Mouse (Mus musculus) megakaryocyte-erythroid progenitor cell, adult 5-6 weeks (primary cell): ENCODE results near the gene Pwwp2b. TPM values are rescaled to one million over a fixed set of nuclear protein-coding genes. Genes with fewer than 3 reads are reported as not detected.
A peak's percentile ranks its signal among the peaks of the same experiment; 100 is the strongest.

Experiments
- ATAC-seq: replicated peaks from 2 replicates; pipeline ENCODE4 v1.8.0; 2016; ENCODE audit warnings: mild to moderate bottlenecking, inconsistent platforms; ENCODE audit not compliant: severe bottlenecking, poor library complexity, low FRiP score, low TSS enrichment
- total RNA-seq, 2 experiments: library from RNA; stranded (forward) in 1 of 2; stranded (reverse) in 1 of 2; fragments of 200-1000, 215-1000 nt in 1 of 2; fragments of >200 nt in 1 of 2; fragmentation: Nextera tagmentation in 1 of 2; gene quantifications; 2 replicates each; pipeline ENCODE4 v1.2.3; 2014 to 2017

The Pwwp2b gene
- total RNA-seq, 2 experiments from 2014 or later, result 1.1 to 2.4 TPM

GRCm38 (mm10) chr7:139221856-139222255, 26.4 kb upstream of the Pwwp2b start:
- ATAC-seq, result no peak

DNA sequence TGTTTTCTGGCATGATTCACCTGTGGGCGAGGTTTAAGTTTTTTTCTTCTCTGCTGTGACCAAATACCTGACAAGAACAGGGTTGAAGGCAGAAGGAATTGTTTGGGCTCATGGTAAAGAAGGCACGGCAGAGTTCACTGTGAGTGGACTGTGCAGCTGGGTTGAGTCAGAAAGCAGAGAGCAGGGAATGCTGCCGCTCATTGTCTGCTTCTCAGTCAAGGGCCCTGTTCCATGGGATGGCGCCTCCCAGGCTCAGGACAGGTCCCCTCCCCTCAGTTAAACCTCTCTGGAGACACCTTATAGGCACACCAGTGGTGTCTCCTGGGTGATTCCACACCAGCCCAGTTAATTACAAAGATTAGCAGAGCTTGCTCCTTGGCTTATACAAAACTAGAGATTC, 25.9 kb upstream of the Pwwp2b start:
- ATAC-seq, result no peak

DNA sequence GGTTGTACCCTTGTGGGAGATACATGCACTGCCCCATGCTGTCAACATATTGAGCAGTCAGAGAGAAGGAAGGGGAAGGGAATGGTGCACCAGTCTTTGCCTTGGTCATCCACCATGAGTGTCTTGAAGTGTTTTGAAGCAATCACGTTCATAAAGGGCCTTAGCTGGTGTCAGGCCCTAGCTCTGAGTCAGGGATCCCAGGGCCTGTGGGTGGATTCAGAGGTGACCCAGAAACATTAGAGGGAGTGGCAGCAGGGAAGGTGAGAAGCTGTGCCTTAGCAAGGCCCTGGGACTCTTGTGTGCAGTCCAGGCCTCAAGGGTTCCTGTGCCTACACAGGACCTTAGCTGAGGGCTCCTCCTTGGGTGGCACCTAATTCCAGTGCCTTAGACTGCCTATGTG, 24.2 kb upstream of the Pwwp2b start:
- ATAC-seq, result no peak

GRCm38 (mm10) chr7:139224725-139225124, 23.6 kb upstream of the Pwwp2b start:
- ATAC-seq, result no peak

DNA sequence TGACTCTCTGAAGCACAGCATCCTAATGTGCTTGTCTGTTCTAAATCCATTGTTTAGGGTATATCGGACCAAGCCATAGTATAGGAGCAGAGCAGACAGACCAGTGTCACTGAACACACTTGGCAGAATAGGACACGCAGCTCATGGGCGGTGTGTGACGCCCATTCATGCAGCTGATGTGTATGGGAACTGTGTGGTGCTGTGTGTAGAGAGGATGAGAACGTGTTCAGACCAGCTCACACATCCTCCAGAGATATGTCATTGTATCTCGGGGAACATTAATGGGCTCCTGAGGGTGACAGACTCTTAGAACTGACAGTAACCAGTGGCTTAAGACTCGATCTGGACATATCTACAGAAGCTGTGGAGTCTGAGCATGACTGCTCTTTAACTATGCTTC, 21.9 kb upstream of the Pwwp2b start:
- no peak for ATAC-seq

DNA sequence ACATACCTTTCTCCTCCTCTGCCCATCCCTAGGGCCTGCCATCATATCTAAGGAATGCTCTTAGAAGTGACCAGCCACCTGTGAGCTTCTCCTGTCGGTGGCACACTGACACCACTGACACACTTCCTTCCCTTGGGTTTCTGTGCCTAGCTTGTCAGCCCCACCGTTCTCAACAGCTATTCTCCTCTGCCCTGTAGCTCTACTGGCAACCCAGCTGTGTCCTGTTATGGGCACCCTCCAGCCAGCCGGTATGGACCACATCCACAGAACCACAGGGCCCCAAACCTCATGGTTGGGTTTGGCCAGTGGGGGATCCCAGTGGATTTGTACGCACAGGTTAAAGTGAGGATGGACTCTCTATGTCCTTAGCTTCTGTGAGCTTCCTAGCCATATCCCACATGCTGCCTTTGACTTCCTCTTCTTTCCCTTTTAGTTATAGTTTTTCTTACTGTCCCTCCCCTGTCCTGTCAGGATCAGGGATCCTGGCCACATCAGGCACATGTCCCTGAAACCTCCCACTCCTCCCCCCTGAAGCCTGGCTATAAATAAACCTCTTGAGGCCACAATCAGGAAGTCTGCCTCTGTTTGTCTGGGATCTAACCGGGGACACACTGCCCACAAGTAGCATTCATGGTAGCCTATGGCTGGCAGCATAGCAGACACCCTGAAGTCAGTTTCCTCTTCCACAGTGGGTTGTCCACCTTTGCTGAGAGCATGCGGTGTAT, 19.7 kb upstream of the Pwwp2b start:
- ATAC-seq, result no peak

GRCm38 (mm10) chr7:139229837-139230236, 18.4 kb upstream of the Pwwp2b start:
- no peak for ATAC-seq

- no peak for ATAC-seq
Measured at GRCm38 (mm10) chr7:139230241-139230640, 18.0 kb upstream of the Pwwp2b start.

DNA sequence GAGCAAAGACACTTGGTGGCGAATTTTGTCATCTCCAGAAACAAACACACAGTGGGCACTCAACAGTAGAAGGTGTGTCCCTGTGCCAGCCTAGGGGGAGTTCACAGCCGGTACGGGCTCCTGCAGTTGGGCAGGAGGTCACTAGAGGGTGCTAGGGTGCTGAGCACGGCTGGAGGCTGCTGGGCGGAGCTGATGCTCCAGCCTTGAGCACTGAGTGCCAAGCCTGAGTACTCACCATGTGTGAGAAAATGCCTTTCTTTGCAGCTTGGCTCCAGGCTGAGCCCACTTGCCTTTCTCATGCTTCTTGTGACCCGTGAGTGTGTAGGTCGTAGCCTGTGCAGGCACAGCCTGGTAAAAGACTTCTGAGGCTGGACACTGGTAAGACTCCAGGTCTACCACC, 14.6 kb upstream of the Pwwp2b start:
- ATAC-seq, result peak; percentile 96

- ATAC-seq, result no peak
Measured at GRCm38 (mm10) chr7:139234426-139235188, 13.7 kb upstream of the Pwwp2b start.

- ATAC-seq, result no peak
Measured at GRCm38 (mm10) chr7:139235651-139236358, 12.5 kb upstream of the Pwwp2b start.

GRCm38 (mm10) chr7:139239432-139239831, 8.8 kb upstream of the Pwwp2b start:
- peak; percentile 62 for ATAC-seq

- no peak for ATAC-seq
Measured at GRCm38 (mm10) chr7:139246086-139246485, 2.2 kb upstream of the Pwwp2b start.

DNA sequence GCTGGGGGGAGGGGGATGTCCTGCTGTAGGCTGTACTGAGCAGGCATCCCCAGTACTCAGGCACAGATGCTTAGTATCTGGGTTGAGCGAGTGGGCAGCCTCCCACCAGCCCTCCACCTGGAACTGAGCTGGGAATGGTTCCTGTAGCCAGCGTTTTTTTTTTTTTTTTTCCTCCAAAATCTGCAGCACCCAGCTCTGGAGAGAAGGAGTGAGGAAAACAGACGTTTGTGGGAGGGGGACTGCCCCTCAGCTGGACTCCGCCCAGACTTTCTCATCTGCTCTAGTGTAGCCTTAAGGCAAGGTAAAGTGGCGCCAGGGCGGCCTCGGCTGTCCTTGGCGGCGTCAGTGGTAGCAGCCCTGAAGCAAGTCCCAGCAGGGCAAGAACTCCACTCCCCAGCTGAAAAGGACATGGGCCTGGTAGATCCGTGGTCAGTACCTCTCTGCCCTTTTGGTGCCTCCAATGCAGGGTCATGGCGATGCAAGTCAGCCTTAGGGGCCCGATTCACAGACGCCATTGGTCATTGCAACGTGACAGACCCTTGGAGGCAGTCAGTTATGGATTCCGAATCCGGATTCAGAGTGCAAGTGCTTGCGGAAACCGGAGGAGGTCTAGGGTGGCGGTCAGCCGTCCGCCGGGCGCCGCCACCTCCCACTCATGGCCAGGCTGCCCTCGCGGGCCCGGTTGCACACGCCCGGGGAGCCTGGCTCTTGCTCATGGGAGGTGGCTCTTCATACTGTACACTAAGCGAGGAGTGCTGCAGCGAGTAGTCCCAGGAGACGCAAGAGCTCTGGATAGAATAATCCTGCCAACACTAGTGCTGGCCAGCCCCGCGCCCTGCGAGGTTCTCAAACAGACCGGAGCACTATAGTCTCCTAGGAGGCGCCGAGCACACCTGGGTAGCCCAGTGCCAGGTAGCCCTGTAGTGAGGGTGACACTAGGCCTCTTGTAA, 1.1 kb upstream of the Pwwp2b start:
- no peak for ATAC-seq

DNA sequence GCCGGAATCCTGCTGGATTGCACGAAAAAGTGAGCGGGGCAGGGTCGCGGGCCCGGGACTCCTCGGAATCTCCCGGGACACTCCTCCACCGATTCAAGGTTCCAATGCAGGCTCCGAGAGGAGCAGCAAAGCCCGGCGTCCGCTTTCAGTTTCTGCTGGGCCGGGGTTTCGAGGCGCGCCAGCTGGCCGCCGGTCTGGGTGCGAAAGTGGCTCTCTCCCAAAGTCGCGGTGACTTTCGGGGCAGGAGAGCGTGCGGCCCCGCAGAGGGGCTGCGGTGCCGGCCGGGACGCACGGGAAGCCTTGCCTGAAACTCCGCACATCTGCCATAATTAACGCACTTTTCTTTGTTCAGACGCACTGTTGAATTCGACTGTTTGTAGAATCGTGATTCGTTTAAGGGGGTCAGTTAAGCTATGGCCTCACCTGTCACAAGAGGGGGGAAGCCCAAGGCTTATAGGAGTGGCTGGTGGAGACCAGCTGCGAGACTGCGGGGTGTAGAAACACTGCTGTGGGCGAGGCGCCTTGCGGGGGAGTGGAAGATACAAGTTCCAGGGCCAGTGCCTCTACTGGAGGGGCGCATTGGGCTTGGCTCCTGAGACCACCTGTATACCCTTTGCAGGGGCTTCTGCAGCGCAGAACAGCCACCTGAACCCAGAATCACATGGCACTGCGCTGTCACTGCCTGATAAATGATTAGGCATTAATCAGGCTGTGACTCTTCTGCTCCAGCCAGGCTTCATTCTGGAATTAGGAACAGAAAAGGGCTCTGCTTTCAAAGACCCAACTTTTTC, 528 bp downstream of the Pwwp2b start:
- 0 out of 2 replicates have a peak, but pooled peaks have one; percentile 15 for ATAC-seq

DNA sequence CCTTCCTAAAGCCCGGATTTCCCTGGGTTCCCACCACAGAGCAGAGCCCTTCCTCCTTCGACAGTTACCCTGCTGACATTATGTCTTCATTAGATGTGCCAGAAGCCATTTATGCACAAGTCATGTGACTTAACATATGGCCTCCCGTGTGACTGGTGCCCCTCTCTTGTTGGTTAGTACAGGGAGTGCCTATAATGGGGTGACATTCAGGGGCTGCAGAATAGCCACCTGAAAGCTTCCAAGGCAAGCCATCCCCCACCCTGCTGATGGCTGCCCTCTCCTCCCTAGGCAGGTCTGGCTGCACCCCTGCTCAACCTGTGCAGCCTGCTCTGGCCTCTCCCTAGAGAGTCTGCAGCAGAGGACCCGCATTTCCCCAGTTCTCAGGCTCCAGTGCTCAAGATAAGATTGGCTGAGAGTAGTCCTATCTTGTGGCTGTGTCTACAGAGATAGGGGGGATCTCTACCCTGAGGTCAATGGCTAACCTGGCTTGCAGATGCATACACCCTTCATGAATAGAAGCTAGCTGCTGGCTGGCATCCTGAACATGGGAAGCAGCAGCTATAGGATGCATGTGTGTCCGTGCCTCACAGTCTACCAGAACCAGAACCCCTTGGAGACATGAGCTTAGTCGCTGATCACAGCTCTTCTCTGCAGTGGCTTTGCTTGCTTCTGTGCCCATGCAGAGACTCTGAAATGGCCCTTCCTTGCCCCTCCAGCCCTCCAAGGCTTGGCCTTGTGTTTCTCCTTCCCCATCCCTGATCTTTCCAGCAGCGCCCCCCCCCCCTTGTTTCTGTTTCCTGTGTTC, 1.3 kb downstream of the Pwwp2b start:
- ATAC-seq, result peak; percentile 34

DNA sequence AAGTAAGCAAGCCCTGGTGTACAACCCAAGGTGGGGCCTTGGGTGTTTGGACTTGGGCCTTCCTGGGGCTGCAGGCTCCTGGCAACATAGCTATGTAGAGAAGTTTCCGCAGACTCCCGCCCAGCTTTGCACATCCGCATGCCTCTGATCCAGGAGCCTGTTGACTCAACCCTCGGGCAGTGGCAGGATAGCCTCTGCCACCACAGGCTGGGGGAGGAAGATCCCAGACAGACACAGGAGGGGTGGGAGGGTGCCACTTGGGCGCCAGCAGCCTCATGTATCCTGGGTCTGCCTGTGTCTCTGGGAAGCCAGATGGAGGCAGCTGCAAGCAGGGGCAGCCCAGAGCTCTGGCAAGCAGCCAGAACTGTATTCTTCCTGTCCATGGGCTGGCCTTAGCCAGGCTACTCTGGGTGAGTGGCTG, 3.6 kb downstream of the Pwwp2b start:
- ATAC-seq, result no peak

DNA sequence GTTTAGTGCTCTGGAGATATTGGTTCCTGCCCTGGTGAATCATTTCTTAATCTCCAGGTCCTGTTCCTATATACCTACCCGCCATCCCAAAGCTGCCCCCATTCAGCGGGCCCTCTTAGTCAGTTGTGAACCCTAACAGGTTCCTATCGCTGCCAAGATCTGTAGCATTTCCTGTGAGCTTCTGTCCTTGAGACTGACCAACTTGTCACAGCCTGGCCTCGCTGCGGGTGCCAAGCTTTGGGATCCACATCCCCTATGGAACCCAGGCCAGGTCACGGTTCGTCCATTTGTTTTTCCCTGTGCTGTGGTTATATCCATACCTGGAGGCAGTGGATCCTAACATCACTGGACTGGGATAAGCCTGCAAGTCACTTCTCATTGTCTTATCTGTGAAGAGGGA, 4.3 kb downstream of the Pwwp2b start:
- ATAC-seq, result no peak
